In the genomic region with DNA sequence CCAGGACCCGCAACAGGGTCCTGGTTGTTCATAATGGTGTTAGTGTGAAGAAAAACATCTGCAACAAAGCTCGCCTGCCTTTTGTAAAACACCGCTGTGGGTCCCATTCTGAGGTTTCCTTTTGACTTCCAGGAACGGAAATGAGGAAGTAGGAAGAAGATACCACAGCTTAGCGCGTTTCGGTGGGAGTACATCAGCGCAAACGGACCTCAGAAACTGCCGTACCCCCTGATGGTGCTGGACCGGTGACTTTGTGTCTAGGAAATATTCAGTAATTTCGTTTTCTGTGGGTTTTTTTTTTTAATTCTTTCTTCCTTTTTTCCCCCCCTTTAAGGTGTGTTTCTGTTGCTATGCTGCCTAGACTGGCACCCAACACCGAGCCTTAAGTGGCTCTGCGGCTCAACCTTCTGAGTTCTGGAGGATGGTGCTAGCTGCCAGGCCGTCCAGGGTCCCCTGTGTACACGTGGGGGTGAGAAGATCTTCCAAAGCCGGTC, we compare ENCODE assay signal across 11 mouse cellular contexts.
A peak's percentile ranks its signal among the peaks of the same experiment; 100 is the strongest.
DNase-seq lines count a peak whose midpoint lies in the region; ATAC-seq and TF ChIP-seq lines count a peak whose summit lies in the region.
"Had no signal": no experiment of that assay in that cellular context is flagged by ENCODE, and none has a peak within 500 bp of the region (broad histone marks: within the 10 kb centered on the region; RNA-seq: fewer than 3 reads in every experiment).

No protein-coding gene starts in this region.

- ATAC-seq in liver, embryonic 14.5 days (ENCODE audit: insufficient read depth), result no peak
- ATAC-seq: hindbrain, embryonic 16.5 days had no signal

- no peaks in the 10 kb centered on the region; the same call in 1 of the 2 replicates for H3K4me1 ChIP-seq in heart, adult 2 months (ENCODE audit: control insufficient read depth, insufficient read depth, low read length)
- peaks cover 0 to 9% of the 10 kb centered on the region in 2 experiments; a peak in 2 of 4 replicates for H3K4me1 ChIP-seq in liver, embryonic 14.5 days (replicated peaks; ENCODE audit: control insufficient read depth in 2 of 2, insufficient read depth in 2 of 2, low read length in 1 of 2)
- H3K4me1 ChIP-seq in midbrain, embryonic 10.5 days, result no peaks in the 10 kb centered on the region
- H3K4me1 ChIP-seq: limb, embryonic 12.5 days had no signal

- no peaks in the 10 kb centered on the region for H3K27me3 ChIP-seq in heart, adult 2 months (ENCODE audit: control insufficient read depth, insufficient read depth, low read length)
- no peaks in the 10 kb centered on the region for H3K27me3 ChIP-seq in liver, embryonic 14.5 days (ENCODE audit: control insufficient read depth, insufficient read depth, low read length)
- no peaks in the 10 kb centered on the region for H3K27me3 ChIP-seq in midbrain, embryonic 10.5 days (ENCODE audit: low read depth, poor library complexity, severe bottlenecking)
- H3K27me3 ChIP-seq: limb, embryonic 12.5 days had no signal

- no peak for TF ChIP-seq POLR2A in heart, adult 2 months (IDR thresholded peaks at IDR 0.05; ENCODE audit: insufficient read depth, low read depth, low read length)

- TF ChIP-seq EP300 in heart, adult 2 months (IDR thresholded peaks at IDR 0.05; ENCODE audit: insufficient read depth, low read depth, low read length), result no peak
- no peak for TF ChIP-seq EP300 in liver, embryonic 14.5 days (IDR thresholded peaks at IDR 0.05; ENCODE audit: low read depth)

- DNase-seq in heart, adult 2 months, result no peak
- DNase-seq in heart, postnatal 4 days, result no peak
- DNase-seq in thymus, postnatal 14 days, result peak; percentile 48
- no peak for DNase-seq in thymus, postnatal 4 days
- no peak for DNase-seq in liver, embryonic 14.5 days (ENCODE audit: low read depth in 3 of 3, low spot score in 3 of 3)
- DNase-seq in thymus, postnatal 25 days, result peak; percentile 50
- DNase-seq in layer of hippocampus, adult 9-11 months, result no peak
- DNase-seq in midbrain, embryonic 10.5 days (ENCODE audit: low spot score), result no peak
- DNase-seq: cerebellum, adult 2 months had no signal

- no peaks in the 10 kb centered on the region for H3K9me3 ChIP-seq in liver, embryonic 14.5 days (ENCODE audit: control insufficient read depth, low read length)
- no peaks in the 10 kb centered on the region for H3K9me3 ChIP-seq in midbrain, embryonic 10.5 days (replicated peaks)

- WGBS in heart, adult 2 months, result 56% methylated on average over 17 of the region's 17 CpGs
- WGBS in liver, embryonic 14.5 days (ENCODE audit: insufficient replicate concordance), result 14% methylated on average over 17 of the region's 17 CpGs
- 88% methylated on average over 17 of the region's 17 CpGs for WGBS in midbrain, embryonic 10.5 days

- H3K36me3 ChIP-seq in heart, adult 2 months (ENCODE audit: control insufficient read depth, insufficient read depth, low read length), result no peaks in the 10 kb centered on the region
- no peaks in the 10 kb centered on the region for H3K36me3 ChIP-seq in liver, embryonic 14.5 days (replicated peaks; ENCODE audit: control insufficient read depth, insufficient read depth, low read depth)
- no peaks in the 10 kb centered on the region for H3K36me3 ChIP-seq in midbrain, embryonic 10.5 days
- H3K36me3 ChIP-seq: limb, embryonic 12.5 days had no signal

- H3K4me3 ChIP-seq in heart, adult 2 months, result 0 out of 2 replicates have a peak overlapping the region, but pooled peaks have one; percentile 1
- H3K4me3 ChIP-seq in liver, embryonic 14.5 days (ENCODE audit: insufficient read depth in 1 of 2, low read depth in 2 of 2, low read length in 2 of 2), result peak overlapping the region; percentile 32 to 45
- no peak overlapping the region for H3K4me3 ChIP-seq in midbrain, embryonic 10.5 days
- H3K4me3 ChIP-seq: limb, embryonic 12.5 days had no signal

- intact Hi-C loops in heart, adult 2 months (cut with DNase I), result no loop called here

- TF ChIP-seq CTCF in heart, adult 2 months (IDR thresholded peaks at IDR 0.05), result no peak
- no peak for TF ChIP-seq CTCF in liver, embryonic 14.5 days (IDR thresholded peaks at IDR 0.05; ENCODE audit: low read depth)

- H3K4me2 ChIP-seq in liver, embryonic 14.5 days (ENCODE audit: low read depth), result peak overlapping the region; percentile 72
- H3K4me2 ChIP-seq: limb, embryonic 12.5 days had no signal

- no peak overlapping the region for H3K9ac ChIP-seq in heart, adult 2 months (ENCODE audit: low read depth, low read length)
- peak overlapping the region; percentile 46 for H3K9ac ChIP-seq in liver, embryonic 14.5 days (replicated peaks)
- H3K9ac ChIP-seq: limb, embryonic 12.5 days had no signal

- no peak overlapping the region; the same call in 1 of the 2 replicates for H3K27ac ChIP-seq in heart, adult 2 months
- no peak overlapping the region for H3K27ac ChIP-seq in liver, embryonic 14.5 days
- no peak overlapping the region for H3K27ac ChIP-seq in midbrain, embryonic 10.5 days (replicated peaks)
- H3K27ac ChIP-seq: limb, embryonic 12.5 days had no signal

- no peaks in the 10 kb centered on the region for H3K79me2 ChIP-seq in heart, adult 2 months (replicated peaks; ENCODE audit: control insufficient read depth, insufficient read depth, low read length)

Comparison
In these comparisons a context has a peak if more than half of its experiments do, and no peak if none do; other contexts are left out.
1. DNase-seq: peak in thymus, postnatal 14 days (single experiment) and thymus, postnatal 25 days (single experiment); none in heart, adult 2 months (0 of 2), heart, postnatal 4 days (single experiment), thymus, postnatal 4 days (single experiment), liver, embryonic 14.5 days (0 of 3), layer of hippocampus, adult 9-11 months (single experiment) and midbrain, embryonic 10.5 days (single experiment).